Mouse (Mus musculus) cerebellum, adult 2 months (tissue): Measurements from ENCODE around the gene Aen. TPM values are rescaled to one million over a fixed set of nuclear protein-coding genes. Genes with fewer than 3 reads are reported as not detected.

Experiments used
- DNase-seq, 2 experiments: peaks; one replicate each; pipeline ENCODE4 v3.0.0; 2021
- H3K27ac ChIP-seq: fragments of 200-500 bp; 2 replicates; pipeline ENCODE4 v1.5.1; 2012; ENCODE audit warnings: low read length, control low read depth, inconsistent platforms; ENCODE audit not compliant: insufficient read depth
- H3K27me3 ChIP-seq: fragments of 200-500 bp; 2 replicates; pipeline ENCODE4 v1.6.1; 2012; ENCODE audit warnings: inconsistent platforms, mild to moderate bottlenecking, low read length, moderate library complexity; ENCODE audit not compliant: control insufficient read depth, insufficient read depth
- H3K4me1 ChIP-seq: fragments of 200-500 bp; 2 replicates; pipeline ENCODE4 v1.6.1; 2011; ENCODE audit warnings: low read length; ENCODE audit not compliant: control insufficient read depth, insufficient read depth
- H3K4me3 ChIP-seq: fragments of 200-500 bp; replicated peaks from 2 replicates; pipeline ENCODE3; 2011; ENCODE audit warnings: mild to moderate bottlenecking, low read depth, low read length, control low read depth; ENCODE audit not compliant: insufficient read depth
- CTCF ChIP-seq: fragments of 200-500 bp; IDR thresholded peaks from 2 replicates; pipeline ENCODE4 v1.5.1; 2011; ENCODE audit warnings: low read depth, mild to moderate bottlenecking, control low read depth, low read length, moderate library complexity, borderline replicate concordance; ENCODE audit not compliant: insufficient read depth
- POLR2A ChIP-seq: fragments of 200-500 bp; IDR thresholded peaks from 2 replicates; pipeline ENCODE4 v1.6.1; 2011; ENCODE audit warnings: low read length, control low read depth, borderline replicate concordance; ENCODE audit not compliant: insufficient read depth
- WGBS: fragments of 180-500 bp; shearing (Covaris S2); methylation state at CpG from one replicate; pipeline ENCODE4 v1.1.7; 2018; 5-methylcytosine and 5-hydroxymethylcytosine counted together
- polyA plus RNA-seq: library from polyadenylated mRNA; depleted of rRNA; stranded (reverse); fragments of >200 nt; gene quantifications from 2 replicates; pipeline ENCODE4 v1.2.3, GENCODE M21; 2012; rRNA removed

Aen gene
- polyA plus RNA-seq, 1 experiment: 27.2 TPM

DNA sequence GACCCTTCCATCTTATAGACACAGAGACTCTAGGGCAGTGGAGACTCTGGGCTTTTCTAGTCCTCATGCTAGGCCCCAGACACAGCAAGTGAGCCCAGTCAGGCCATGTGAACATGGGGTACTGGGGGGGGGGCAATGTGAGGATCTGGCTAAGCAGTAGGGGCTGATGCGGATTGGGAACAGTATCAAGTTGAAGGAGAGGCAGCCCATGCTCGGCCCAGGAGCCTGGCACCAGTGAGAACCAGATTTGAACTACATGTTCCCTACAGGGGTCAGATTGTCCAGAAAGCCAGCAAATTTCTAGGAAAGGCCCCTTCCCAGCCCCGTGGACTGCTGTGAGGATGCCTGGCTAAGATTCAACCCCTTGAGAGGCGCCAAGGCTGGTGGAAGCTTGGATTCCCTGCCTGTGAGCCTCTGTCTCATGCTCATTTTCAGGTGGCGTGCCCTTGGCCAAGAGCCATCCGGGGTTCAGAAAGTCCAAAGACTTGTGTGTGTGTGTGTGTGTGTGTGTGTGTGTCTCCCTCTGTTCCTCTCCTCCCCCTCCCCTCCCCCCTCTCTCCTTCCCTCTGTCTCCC, 62.9 kb downstream of the Aen start:
- H3K4me3 ChIP-seq: no peak overlapping the region
- WGBS: 21% methylated on average over 6 of the region's 6 CpGs
- no peaks in the 10 kb centered on the region for H3K4me1 ChIP-seq
- peaks cover 2% of the 10 kb centered on the region; the same call in 1 of the 2 replicates for H3K27me3 ChIP-seq
- peak in 1 of 2 experiments; percentile 12 for DNase-seq
- TF ChIP-seq CTCF (no peak), POLR2A (no peak)
- H3K27ac ChIP-seq: no peak overlapping the region

Other genes starting within 250 kb of the Aen start
- 91.5 and 109 TPM in 2 replicates for gene Ntrk3, start 157.8 kb upstream of the Aen start, polyA plus RNA-seq
- gene Mrps11, start 112.7 kb upstream of the Aen start, polyA plus RNA-seq: 79.1 and 83.0 TPM in 2 replicates
- gene Mrpl46, start 112.3 kb upstream of the Aen start, polyA plus RNA-seq: 46.4 and 48.3 TPM in 2 replicates
- 8.5 and 9.7 TPM in 2 replicates for gene Det1, start 48.6 kb upstream of the Aen start, polyA plus RNA-seq
- gene Isg20, start 17.6 kb downstream of the Aen start, polyA plus RNA-seq: 1.8 and 3.0 TPM in 2 replicates
- 3.3 and 5.6 TPM in 2 replicates for gene Acan, start 157.6 kb downstream of the Aen start, polyA plus RNA-seq
- 0.79 and 0.87 TPM in 2 replicates for gene Hapln3, start 235.2 kb downstream of the Aen start, polyA plus RNA-seq